Mouse (Mus musculus): ENCODE data around the gene Nrm.

GRCm38 (mm10) chr17:35833894-35834293 lies 27.2 kb upstream of the Nrm start:
- no peak for TF ChIP-seq CTCF (IDR thresholded peaks at IDR 0.05; ENCODE audit: control insufficient read depth, insufficient read depth, low read length)
- TF ChIP-seq POLR2A (IDR thresholded peaks at IDR 0.05; ENCODE audit: borderline replicate concordance, control insufficient read depth, low read depth, low read length): no peak
